Mouse (Mus musculus) forebrain, embryonic 16.5 days (tissue): ENCODE measurements around the gene Trpv6. TPM values are rescaled to one million over a fixed set of nuclear protein-coding genes. Genes with fewer than 3 reads are reported as not detected.

ENCODE experiments used
- ATAC-seq: fragments of 200-750 bp; cut with Nextera tagmentation; 2 replicates; pipeline ENCODE4 v1.8.0; 2017; ENCODE audit warnings: mild to moderate bottlenecking, moderate library complexity
- H3K27ac ChIP-seq: fragments of 300-500 bp; sonication (generic); 2 replicates; pipeline ENCODE4 v1.5.1; 2014; ENCODE audit warnings: low read length, control low read depth
- H3K27me3 ChIP-seq: fragments of 300-500 bp; sonication (generic); replicated peaks from 2 replicates; pipeline ENCODE4 v1.6.1; 2014; ENCODE audit warnings: low read length; ENCODE audit not compliant: control insufficient read depth, insufficient read depth
- H3K36me3 ChIP-seq: fragments of 300-500 bp; sonication (generic); 2 replicates; pipeline ENCODE4 v1.6.1; 2014; ENCODE audit not compliant: control insufficient read depth, insufficient read depth
- H3K4me1 ChIP-seq: fragments of 300-500 bp; sonication (generic); replicated peaks from 2 replicates; pipeline ENCODE4 v1.6.1; 2014; ENCODE audit warnings: low read length; ENCODE audit not compliant: control insufficient read depth, insufficient read depth
- H3K4me2 ChIP-seq: fragments of 300-500 bp; sonication (generic); 2 replicates; pipeline ENCODE4 v1.6.1; 2014; ENCODE audit warnings: mild to moderate bottlenecking, low read length, control low read depth
- H3K4me3 ChIP-seq: fragments of 300-500 bp; sonication (generic); replicated peaks from 2 replicates; pipeline ENCODE4 v1.5.1; 2014; ENCODE audit warnings: mild to moderate bottlenecking, low read length, control low read depth
- H3K9ac ChIP-seq: fragments of 300-500 bp; sonication (generic); replicated peaks from 2 replicates; pipeline ENCODE4 v1.6.1; 2014; ENCODE audit warnings: low read depth, low read length, control low read depth
- H3K9me3 ChIP-seq: fragments of 300-500 bp; sonication (generic); 2 replicates; pipeline ENCODE4 v1.6.1; 2016; ENCODE audit warnings: low read length; ENCODE audit not compliant: control insufficient read depth
- WGBS: fragments of 180-500 bp; shearing (Covaris S2); extraction: QIAGEN DNeasy Blood & Tissue Kit; methylation state at CpG from one replicate; pipeline ENCODE4 v1.1.7; 2014; 5-methylcytosine and 5-hydroxymethylcytosine counted together
- polyA plus RNA-seq: library from polyadenylated mRNA; unstranded; fragments of >200 nt; fragmentation: Nextera tagmentation; extraction: Ambion mirVana; gene quantifications from 2 replicates; pipeline ENCODE4 v1.2.1, GENCODE M21; 2015

Gene Trpv6
- polyA plus RNA-seq, 1 experiment from 2014 or later: 0.60 TPM

DNA sequence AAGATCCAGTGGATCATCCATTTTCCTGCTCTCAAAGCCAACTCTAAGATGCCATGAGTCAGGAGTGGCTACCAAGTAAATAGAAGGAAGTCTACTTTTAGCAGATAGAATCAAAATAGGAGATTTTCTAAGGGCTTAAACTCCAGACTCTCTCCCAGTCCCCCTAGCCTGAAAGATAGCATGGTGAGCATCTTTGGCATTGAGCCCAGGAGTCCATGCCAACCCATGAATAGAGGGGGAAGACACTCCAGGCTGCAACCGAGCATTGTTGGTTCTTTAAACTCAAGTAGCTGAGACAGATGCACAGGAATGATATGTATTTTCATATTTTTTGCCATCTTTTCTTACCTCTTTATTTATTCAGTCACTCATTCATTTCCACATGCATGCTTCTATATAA lies 994 bp downstream of the Trpv6 start:
- Histone ChIP-seq H3K4me3 (no peak overlapping the region), H3K4me2 (no peak overlapping the region), H3K36me3 (no peaks in the 10 kb centered on the region), H3K9ac (no peak overlapping the region), H3K4me1 (0 out of 2 replicates have a peak, but pooled peaks cover 2% of the 10 kb centered on the region), H3K9me3 (no peaks in the 10 kb centered on the region), H3K27me3 (no peaks in the 10 kb centered on the region), H3K27ac (no peak overlapping the region)
- no peak for ATAC-seq
- 27% methylated on average over 1 of the region's 1 CpGs for WGBS

DNA sequence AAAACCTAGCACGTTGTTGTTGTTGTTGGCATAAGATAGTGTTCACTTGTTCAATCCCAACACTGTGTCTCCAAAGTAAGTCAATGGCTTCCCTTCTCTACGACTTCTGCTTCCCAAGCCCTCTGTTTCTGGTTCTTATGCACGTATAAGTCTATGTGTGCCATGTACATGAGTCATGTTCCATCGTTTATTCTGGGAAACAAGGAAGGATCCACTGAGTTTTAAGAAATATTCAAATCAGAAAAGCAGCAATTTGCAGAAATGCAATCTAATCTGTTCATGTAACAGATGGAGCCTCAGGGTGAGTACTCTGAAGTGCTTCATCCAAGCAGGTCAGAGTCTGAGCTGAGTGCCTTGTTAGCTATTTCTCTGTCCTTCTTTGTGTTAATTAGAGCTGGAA lies 4.7 kb downstream of the Trpv6 start:
- H3K27me3 ChIP-seq: no peaks in the 10 kb centered on the region
- H3K36me3 ChIP-seq: no peaks in the 10 kb centered on the region
- H3K4me1 ChIP-seq: no peaks in the 10 kb centered on the region
- H3K4me2 ChIP-seq: no peak overlapping the region
- no peak overlapping the region for H3K4me3 ChIP-seq
- no peaks in the 10 kb centered on the region for H3K9me3 ChIP-seq
- 79% methylated on average over 4 of the region's 4 CpGs for WGBS
- no peak for ATAC-seq
- H3K27ac ChIP-seq: no peak overlapping the region
- no peak overlapping the region for H3K9ac ChIP-seq

GRCm38 (mm10) chr6:41630791-41631190 lies 5.4 kb downstream of the Trpv6 start:
- no peaks in the 10 kb centered on the region for H3K4me1 ChIP-seq
- H3K9ac ChIP-seq: no peak overlapping the region
- no peak overlapping the region for H3K27ac ChIP-seq
- no peaks in the 10 kb centered on the region for H3K36me3 ChIP-seq
- H3K4me3 ChIP-seq: no peak overlapping the region
- H3K9me3 ChIP-seq: no peaks in the 10 kb centered on the region
- H3K4me2 ChIP-seq: no peak overlapping the region
- no peak for ATAC-seq
- 85% methylated on average over 2 of the region's 2 CpGs for WGBS
- no peaks in the 10 kb centered on the region for H3K27me3 ChIP-seq

- H3K9ac ChIP-seq: no peak overlapping the region
- H3K27ac ChIP-seq: no peak overlapping the region
- no peak overlapping the region for H3K4me2 ChIP-seq
- no peak overlapping the region for H3K4me3 ChIP-seq
- 83% methylated on average over 1 of the region's 1 CpGs for WGBS
- no peaks in the 10 kb centered on the region for H3K36me3 ChIP-seq
- H3K4me1 ChIP-seq: no peaks in the 10 kb centered on the region
- ATAC-seq: no peak
- H3K27me3 ChIP-seq: no peaks in the 10 kb centered on the region
- no peaks in the 10 kb centered on the region for H3K9me3 ChIP-seq
These were observed 8.0 kb downstream of the Trpv6 start for GRCm38 (mm10) chr6:41628180-41628579.

DNA sequence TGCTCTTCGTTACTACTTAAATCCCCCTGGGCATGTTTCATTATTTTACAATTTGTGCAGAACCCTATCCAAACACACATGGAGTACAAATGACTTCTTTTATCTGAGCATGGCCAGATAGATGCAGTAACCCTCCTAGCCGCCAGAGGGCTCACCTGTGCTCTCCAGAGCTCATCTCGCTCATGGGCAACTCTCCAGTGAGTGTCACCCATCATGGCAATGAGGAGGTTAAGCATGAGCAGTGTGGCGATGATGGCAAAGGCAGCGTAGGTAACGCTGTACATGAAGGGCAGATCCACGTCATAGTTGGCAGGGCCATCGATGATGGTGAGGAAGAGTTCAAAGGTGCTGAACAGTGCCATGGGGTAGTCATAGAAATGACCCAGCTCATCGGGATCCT lies 13.5 kb downstream of the Trpv6 start:
- H3K9me3 ChIP-seq: no peaks in the 10 kb centered on the region
- H3K27ac ChIP-seq: no peak overlapping the region
- no peak overlapping the region for H3K4me3 ChIP-seq
- no peaks in the 10 kb centered on the region for H3K4me1 ChIP-seq
- no peak overlapping the region for H3K9ac ChIP-seq
- H3K36me3 ChIP-seq: no peaks in the 10 kb centered on the region
- WGBS: 67% methylated on average over 9 of the region's 9 CpGs
- no peaks in the 10 kb centered on the region for H3K27me3 ChIP-seq
- no peak for ATAC-seq
- H3K4me2 ChIP-seq: no peak overlapping the region

DNA sequence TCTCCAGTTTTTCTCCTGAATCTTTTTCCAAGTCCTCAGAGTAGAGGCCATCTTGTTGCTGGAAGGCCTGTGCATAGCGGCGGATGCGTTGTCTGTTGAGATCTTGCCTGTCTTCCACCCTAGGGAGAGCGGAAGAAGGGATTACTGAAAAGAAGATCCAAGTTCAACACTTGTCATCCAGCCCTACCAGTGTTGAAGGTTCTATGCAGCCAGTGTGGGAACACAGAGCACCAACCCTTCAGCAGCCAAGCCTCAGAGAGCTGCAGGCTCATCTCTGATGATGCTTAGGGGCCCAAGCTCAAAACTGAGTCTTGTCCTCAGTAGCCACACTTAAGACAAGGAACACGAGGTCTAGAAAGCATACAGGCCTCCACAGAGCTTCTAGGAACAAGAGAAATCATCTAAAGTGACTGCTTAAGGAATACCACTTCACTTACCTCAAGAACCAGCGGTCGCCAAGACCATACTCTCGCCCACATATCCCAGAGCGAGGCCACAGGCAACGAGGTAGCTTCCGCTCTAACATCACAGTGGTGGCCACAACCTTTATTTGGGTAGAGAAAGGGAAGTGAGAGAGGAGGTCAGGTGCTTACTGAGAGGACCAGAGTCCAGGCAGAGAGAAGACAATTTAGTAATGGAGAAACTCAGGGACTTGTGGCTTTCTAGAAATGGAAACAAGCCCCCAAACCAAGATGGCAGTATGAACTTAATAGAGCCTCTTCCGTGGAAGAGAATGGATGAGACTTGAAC lies 14.8 kb downstream of the Trpv6 start:
- Histone ChIP-seq H3K9me3 (no peaks in the 10 kb centered on the region), H3K27me3 (no peaks in the 10 kb centered on the region), H3K4me1 (no peaks in the 10 kb centered on the region), H3K4me2 (no peak overlapping the region), H3K36me3 (no peaks in the 10 kb centered on the region), H3K27ac (no peak overlapping the region), H3K9ac (no peak overlapping the region), H3K4me3 (no peak overlapping the region)
- ATAC-seq: no peak
- 91% methylated on average over 12 of the region's 12 CpGs for WGBS

DNA sequence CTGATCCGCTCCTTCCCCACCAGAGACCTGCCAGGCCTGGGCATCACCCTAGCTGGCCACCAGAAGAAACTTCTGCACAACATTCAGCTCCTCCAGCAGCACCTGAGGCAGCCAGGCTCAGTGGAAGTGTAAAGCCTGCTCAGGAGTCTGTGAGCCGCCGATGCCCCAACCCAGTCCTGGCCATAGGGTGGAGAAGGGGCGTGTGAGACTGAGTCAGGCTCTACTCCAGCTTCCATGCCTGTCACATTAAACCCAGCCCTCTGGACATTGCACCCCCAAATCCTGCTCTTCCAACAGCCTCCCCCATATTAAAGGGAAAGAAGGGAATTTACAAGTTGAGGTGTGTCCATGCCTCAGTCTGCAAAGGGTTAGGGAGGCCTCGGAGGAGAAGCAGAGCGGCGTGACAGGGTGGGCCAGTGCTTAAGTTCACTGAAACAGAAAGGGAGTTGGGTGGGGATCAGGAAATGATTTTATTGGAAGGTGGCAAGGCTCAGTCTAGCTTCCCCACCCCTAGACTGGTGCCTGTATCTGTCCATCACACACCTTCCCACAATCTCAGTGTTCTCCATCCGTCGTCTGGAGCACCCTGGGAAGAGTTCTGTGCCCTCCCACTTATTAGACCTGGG lies 15.9 kb downstream of the Trpv6 start:
- no peak for ATAC-seq
- Histone ChIP-seq H3K9me3 (no peaks in the 10 kb centered on the region), H3K27ac (no peak overlapping the region), H3K4me1 (no peaks in the 10 kb centered on the region), H3K36me3 (peaks cover 2% of the 10 kb centered on the region; the same call in 1 of the 2 replicates), H3K27me3 (no peaks in the 10 kb centered on the region), H3K4me3 (no peak overlapping the region), H3K4me2 (no peak overlapping the region), H3K9ac (no peak overlapping the region)
- WGBS: 96% methylated on average over 9 of the region's 9 CpGs

DNA sequence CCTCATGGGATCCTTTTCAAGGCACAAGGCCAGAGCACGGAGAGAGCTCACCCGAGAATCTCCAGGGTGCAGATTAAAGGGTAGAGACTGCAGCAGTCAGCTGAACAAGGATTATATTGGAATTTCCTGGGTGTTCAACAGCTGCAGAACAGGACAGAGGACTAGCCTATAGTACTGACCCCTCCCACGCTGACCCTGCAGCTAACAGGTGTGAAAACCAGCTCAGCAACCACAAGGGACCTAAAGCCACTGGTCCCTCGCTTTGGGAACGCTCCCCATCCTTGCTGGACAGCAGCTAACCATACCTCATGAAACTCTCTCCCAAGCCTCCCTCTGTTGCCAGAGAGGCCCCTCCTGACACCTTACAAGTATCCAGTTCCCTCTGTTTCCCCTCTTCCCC lies 28.6 kb downstream of the Trpv6 start:
- Histone ChIP-seq H3K9me3 (no peaks in the 10 kb centered on the region), H3K9ac (no peak overlapping the region), H3K4me1 (peaks cover 18% of the 10 kb centered on the region), H3K4me2 (no peak overlapping the region), H3K27ac (no peak overlapping the region), H3K27me3 (no peaks in the 10 kb centered on the region), H3K4me3 (no peak overlapping the region), H3K36me3 (no peaks in the 10 kb centered on the region)
- WGBS: 65% methylated on average over 5 of the region's 5 CpGs
- no peak for ATAC-seq

DNA sequence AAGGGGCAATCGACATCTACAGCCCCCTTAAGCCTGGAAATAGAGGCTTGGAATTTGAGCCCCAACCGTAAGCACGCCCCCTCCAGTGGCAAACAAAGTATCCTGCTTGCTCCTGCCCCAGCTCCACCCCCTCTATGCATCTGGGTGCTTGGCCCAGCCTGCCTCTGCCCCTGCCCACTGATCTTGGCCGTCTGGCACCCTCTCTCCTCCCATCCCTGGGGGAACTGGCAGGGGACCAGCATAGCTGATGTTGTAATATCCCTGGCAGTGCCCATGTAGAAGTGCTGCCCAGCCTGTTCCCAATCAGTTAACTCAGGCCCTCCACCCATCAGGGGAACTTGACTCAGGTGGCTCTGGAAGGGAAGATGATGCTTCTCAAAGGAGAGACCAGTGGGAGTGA lies 30.0 kb downstream of the Trpv6 start:
- ATAC-seq: peak; percentile 13
- Histone ChIP-seq H3K27ac (no peak overlapping the region), H3K36me3 (no peaks in the 10 kb centered on the region), H3K9ac (peak overlapping the region; percentile 88), H3K9me3 (no peaks in the 10 kb centered on the region), H3K4me1 (peaks cover 18% of the 10 kb centered on the region), H3K4me2 (peak overlapping the region; percentile 69), H3K4me3 (peak overlapping the region; percentile 86), H3K27me3 (no peaks in the 10 kb centered on the region)
- WGBS: 2% methylated on average over 4 of the region's 4 CpGs
